Mouse (Mus musculus): ENCODE results near the gene Magi1.

DNA sequence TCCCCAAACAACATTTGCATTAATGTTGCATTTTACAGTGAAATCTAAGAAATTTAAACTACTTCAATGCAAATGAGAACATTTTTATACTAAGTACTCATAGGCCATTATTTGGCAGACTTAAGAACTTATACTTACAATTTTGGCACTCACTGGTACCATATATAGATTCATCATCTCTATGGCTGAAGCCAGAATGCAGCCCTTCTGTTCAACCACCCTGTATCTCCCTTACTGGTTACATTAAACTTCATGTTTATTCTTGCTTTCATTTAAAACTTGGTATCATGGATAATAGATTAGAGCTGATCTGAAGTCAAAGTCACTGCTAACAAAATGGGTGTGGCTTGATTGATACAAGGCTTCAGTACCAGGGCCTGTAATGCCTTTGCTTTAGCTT, 171.9 kb downstream of the Magi1 start:
- TF ChIP-seq CTCF (IDR thresholded peaks at IDR 0.05; ENCODE audit: insufficient read depth, low read depth, low read length) = no peak
- TF ChIP-seq POLR2A (IDR thresholded peaks at IDR 0.05; ENCODE audit: insufficient read depth, low read depth, low read length) = no peak

Data from olfactory bulb, adult 2 months (tissue).